In the genomic region with DNA sequence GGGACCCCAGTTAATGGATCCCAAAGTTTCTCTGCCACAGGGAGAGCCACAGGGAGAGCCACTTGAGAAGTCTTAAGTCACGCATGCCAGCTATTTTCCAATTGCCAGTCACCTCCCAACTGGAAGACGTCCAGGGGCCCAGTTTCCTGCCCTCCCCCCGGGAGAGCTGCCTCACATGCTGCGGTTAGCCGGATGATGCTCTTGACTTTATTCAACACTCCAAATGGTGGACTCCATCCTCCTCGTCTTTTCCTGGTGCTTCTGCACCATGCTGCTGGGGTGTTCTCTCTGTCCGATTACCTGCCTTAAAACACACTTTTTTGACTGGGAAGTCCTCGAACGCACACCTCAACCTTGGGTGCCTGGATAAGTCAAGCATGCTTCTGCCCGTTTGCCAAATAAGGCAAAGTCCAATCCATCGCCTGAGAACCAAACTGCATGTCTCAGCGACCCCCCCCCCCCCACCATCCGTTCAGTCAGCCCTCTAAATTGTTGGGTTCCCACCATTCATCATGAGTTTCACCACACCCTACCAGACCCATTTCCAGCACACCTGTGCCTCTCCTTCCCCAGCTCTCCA, we compare ENCODE assay signal across 21 mouse cellular contexts. TPM values are rescaled to one million over a fixed set of nuclear protein-coding genes. Genes with fewer than 3 reads are reported as not detected.
"Had no signal": no experiment of that assay in that cellular context is flagged by ENCODE, and none has a peak within 500 bp of the region (broad histone marks: within the 10 kb centered on the region; RNA-seq: fewer than 3 reads in every experiment).

No protein-coding gene starts in this region.

- H3K4me3 ChIP-seq: left cerebral cortex, adult 2 months; limb, embryonic 10.5 days; liver, embryonic 15.5 days; midbrain, embryonic 10.5 days; myocyte; neural tube, embryonic 15.5 days had no signal

- H3K36me3 ChIP-seq: limb, embryonic 10.5 days; liver, embryonic 15.5 days; midbrain, embryonic 10.5 days; neural tube, embryonic 15.5 days had no signal

- H3K9me3 ChIP-seq: limb, embryonic 10.5 days; liver, embryonic 15.5 days; midbrain, embryonic 10.5 days; neural tube, embryonic 15.5 days had no signal

- DNase-seq: lung, adult 2 months; right cerebral cortex, postnatal 25 days; thymus, adult 18-20 months had no signal

- H3K9ac ChIP-seq: liver, embryonic 15.5 days; neural tube, embryonic 15.5 days had no signal

- H3K27ac ChIP-seq: hindbrain, postnatal 0 days; left cerebral cortex, adult 2 months; limb, embryonic 10.5 days; liver, embryonic 15.5 days; midbrain, embryonic 10.5 days; neural tube, embryonic 15.5 days had no signal

- H3K4me2 ChIP-seq: liver, embryonic 11.5 days; liver, embryonic 15.5 days; neural tube, embryonic 15.5 days had no signal

- H3K27me3 ChIP-seq: liver, embryonic 15.5 days; neural tube, embryonic 15.5 days had no signal

- H3K4me1 ChIP-seq: limb, embryonic 10.5 days; liver, embryonic 15.5 days; midbrain, embryonic 10.5 days; neural tube, embryonic 15.5 days had no signal

RNA-seq across cellular contexts. Expression of a gene that starts 4.3 kb away (rescaled TPM):
- total RNA-seq: hindbrain, postnatal 0 days; megakaryocyte, adult 5-6 weeks had no signal
- polyA plus RNA-seq: limb, embryonic 10.5 days; liver, embryonic 11.5 days had no signal

RNA-seq across cellular contexts. Expression of a gene that starts 11.0 kb away (rescaled TPM):
- total RNA-seq: hindbrain, postnatal 0 days; layer of hippocampus, postnatal 25 days; left cerebral cortex, adult 2 months; left cerebral cortex, postnatal 14 days; megakaryocyte, adult 5-6 weeks had no signal
- polyA plus RNA-seq: intestine, embryonic 14.5 days; large intestine, adult 2 months; limb, embryonic 10.5 days; liver, embryonic 11.5 days; liver, embryonic 15.5 days; lung, postnatal 0 days; midbrain, embryonic 10.5 days; midbrain, embryonic 14.5 days; myocyte; neural tube, embryonic 11.5 days; neural tube, embryonic 15.5 days; small intestine, adult 2 months; urinary bladder, adult 2 months had no signal

RNA-seq across cellular contexts. Expression of a gene that starts 23.3 kb away (rescaled TPM):
- total RNA-seq: hindbrain, postnatal 0 days; megakaryocyte, adult 5-6 weeks had no signal
- polyA plus RNA-seq: lung, postnatal 0 days had no signal
